Mouse (Mus musculus): ENCODE data around the gene Nav2. TPM values are rescaled to one million over a fixed set of nuclear protein-coding genes. Genes with fewer than 3 reads are reported as not detected.

The Nav2 gene
- polyA plus RNA-seq, 1 experiment, result 21.9 TPM

- H3K79me2 ChIP-seq (ENCODE audit: control insufficient read depth, insufficient read depth), result no peaks in the 10 kb centered on the region
- no peak overlapping the region for H3K4me3 ChIP-seq
- H3ac ChIP-seq (ENCODE audit: control insufficient read depth, insufficient read length), result no peak overlapping the region
- H3K36me3 ChIP-seq (ENCODE audit: control insufficient read depth, insufficient read depth), result no peaks in the 10 kb centered on the region
- H3K4me2 ChIP-seq (ENCODE audit: low read depth), result no peak overlapping the region
- peaks cover 4% of the 10 kb centered on the region for H3K27me3 ChIP-seq (ENCODE audit: control insufficient read depth, insufficient read depth, insufficient read length)
- TF ChIP-seq MAX (IDR thresholded peaks at IDR 0.05; ENCODE audit: low read depth), result no peak
- TF ChIP-seq TCF3 (IDR thresholded peaks at IDR 0.05; ENCODE audit: insufficient read length, low read depth), result no peak
- TF ChIP-seq MYOD1 (IDR thresholded peaks at IDR 0.05; ENCODE audit: control insufficient read depth in 1 of 3, insufficient read length in 2 of 3, low read depth in 2 of 3), result no peak
- no peak for TF ChIP-seq MYOG (IDR thresholded peaks at IDR 0.05; ENCODE audit: control insufficient read depth in 1 of 3, insufficient read depth in 1 of 3, insufficient read length in 2 of 3, low read depth in 2 of 3)
- TF ChIP-seq USF1 (IDR thresholded peaks at IDR 0.05; ENCODE audit: low read depth), result no peak
Observed at GRCm38 (mm10) chr7:48982573-48982972, 74.1 kb downstream of the Nav2 start.

GRCm38 (mm10) chr7:48991911-48992552 lies 83.5 kb downstream of the Nav2 start:
- H3K36me3 ChIP-seq (ENCODE audit: control insufficient read depth, insufficient read depth), result no peaks in the 10 kb centered on the region
- H3K4me3 ChIP-seq, result no peak overlapping the region
- no peak for TF ChIP-seq TCF12 (IDR thresholded peaks at IDR 0.05; ENCODE audit: insufficient read depth, poor library complexity, severe bottlenecking)
- TF ChIP-seq CEBPB (IDR thresholded peaks at IDR 0.05; ENCODE audit: insufficient read depth, poor library complexity, severe bottlenecking), result no peak
- no peak for TF ChIP-seq POLR2AphosphoS2 (IDR thresholded peaks at IDR 0.05; ENCODE audit: insufficient read length, low read depth)
- TF ChIP-seq MAX (IDR thresholded peaks at IDR 0.05; ENCODE audit: low read depth), result no peak
- TF ChIP-seq E2F4 (IDR thresholded peaks at IDR 0.05; ENCODE audit: insufficient read depth), result no peak
- no peak for TF ChIP-seq SRF (IDR thresholded peaks at IDR 0.05; ENCODE audit: control insufficient read depth, insufficient read length, low read depth)
- TF ChIP-seq REST (IDR thresholded peaks at IDR 0.05; ENCODE audit: insufficient read depth, insufficient read length), result no peak
- TF ChIP-seq POLR2A (IDR thresholded peaks at IDR 0.05; ENCODE audit: insufficient read length, low read depth), result no peak
- no peak for TF ChIP-seq TCF3 (IDR thresholded peaks at IDR 0.05; ENCODE audit: insufficient read length, low read depth)
- TF ChIP-seq USF1 (IDR thresholded peaks at IDR 0.05; ENCODE audit: low read depth), result no peak
- no peak for TF ChIP-seq MYOD1 (IDR thresholded peaks at IDR 0.05; ENCODE audit: control insufficient read depth in 1 of 3, insufficient read length in 2 of 3, low read depth in 2 of 3)
- no peak for TF ChIP-seq MYOG (IDR thresholded peaks at IDR 0.05; ENCODE audit: control insufficient read depth in 1 of 3, insufficient read depth in 1 of 3, insufficient read length in 2 of 3, low read depth in 2 of 3)
- H3K4me2 ChIP-seq (ENCODE audit: low read depth), result no peak overlapping the region
- H3K79me2 ChIP-seq (ENCODE audit: control insufficient read depth, insufficient read depth), result no peaks in the 10 kb centered on the region
- no peak overlapping the region for H3ac ChIP-seq (ENCODE audit: control insufficient read depth, insufficient read length)
- H3K27me3 ChIP-seq (ENCODE audit: control insufficient read depth, insufficient read depth, insufficient read length), result peaks cover 36% of the 10 kb centered on the region

- no peak overlapping the region for H3ac ChIP-seq (ENCODE audit: control insufficient read depth, insufficient read length)
- peaks cover 32% of the 10 kb centered on the region for H3K27me3 ChIP-seq (ENCODE audit: control insufficient read depth, insufficient read depth, insufficient read length)
- no peaks in the 10 kb centered on the region for H3K79me2 ChIP-seq (ENCODE audit: control insufficient read depth, insufficient read depth)
- TF ChIP-seq TCF3 (IDR thresholded peaks at IDR 0.05; ENCODE audit: insufficient read length, low read depth) (no peak), REST (IDR thresholded peaks at IDR 0.05; ENCODE audit: insufficient read depth, insufficient read length) (no peak), POLR2A (IDR thresholded peaks at IDR 0.05; ENCODE audit: insufficient read length, low read depth) (no peak), E2F4 (IDR thresholded peaks at IDR 0.05; ENCODE audit: insufficient read depth) (no peak), MAX (IDR thresholded peaks at IDR 0.05; ENCODE audit: low read depth) (no peak), USF1 (IDR thresholded peaks at IDR 0.05; ENCODE audit: low read depth) (no peak), MYOD1 (IDR thresholded peaks at IDR 0.05; ENCODE audit: control insufficient read depth in 1 of 3, insufficient read length in 2 of 3, low read depth in 2 of 3) (no peak), POLR2AphosphoS2 (IDR thresholded peaks at IDR 0.05; ENCODE audit: insufficient read length, low read depth) (no peak), MYOG (IDR thresholded peaks at IDR 0.05; ENCODE audit: control insufficient read depth in 1 of 3, insufficient read depth in 1 of 3, insufficient read length in 2 of 3, low read depth in 2 of 3) (no peak), CEBPB (IDR thresholded peaks at IDR 0.05; ENCODE audit: insufficient read depth, poor library complexity, severe bottlenecking) (no peak), TCF12 (IDR thresholded peaks at IDR 0.05; ENCODE audit: insufficient read depth, poor library complexity, severe bottlenecking) (no peak), SRF (IDR thresholded peaks at IDR 0.05; ENCODE audit: control insufficient read depth, insufficient read length, low read depth) (no peak)
- no peak overlapping the region for H3K4me3 ChIP-seq
- H3K36me3 ChIP-seq (ENCODE audit: control insufficient read depth, insufficient read depth), result no peaks in the 10 kb centered on the region
- H3K4me2 ChIP-seq (ENCODE audit: low read depth), result no peak overlapping the region
Observed at GRCm38 (mm10) chr7:48995171-48995570, 86.7 kb downstream of the Nav2 start.

- H3K79me2 ChIP-seq (ENCODE audit: control insufficient read depth, insufficient read depth), result no peaks in the 10 kb centered on the region
- H3K27me3 ChIP-seq (ENCODE audit: control insufficient read depth, insufficient read depth, insufficient read length), result peaks cover 28% of the 10 kb centered on the region
- TF ChIP-seq MAX (IDR thresholded peaks at IDR 0.05; ENCODE audit: low read depth) (no peak), CEBPB (IDR thresholded peaks at IDR 0.05; ENCODE audit: insufficient read depth, poor library complexity, severe bottlenecking) (no peak), TCF12 (IDR thresholded peaks at IDR 0.05; ENCODE audit: insufficient read depth, poor library complexity, severe bottlenecking) (no peak), POLR2A (IDR thresholded peaks at IDR 0.05; ENCODE audit: insufficient read length, low read depth) (no peak), USF1 (IDR thresholded peaks at IDR 0.05; ENCODE audit: low read depth) (no peak), SRF (IDR thresholded peaks at IDR 0.05; ENCODE audit: control insufficient read depth, insufficient read length, low read depth) (no peak), MYOG (IDR thresholded peaks at IDR 0.05; ENCODE audit: control insufficient read depth in 1 of 3, insufficient read depth in 1 of 3, insufficient read length in 2 of 3, low read depth in 2 of 3) (no peak), REST (IDR thresholded peaks at IDR 0.05; ENCODE audit: insufficient read depth, insufficient read length) (no peak), POLR2AphosphoS2 (IDR thresholded peaks at IDR 0.05; ENCODE audit: insufficient read length, low read depth) (no peak), MYOD1 (IDR thresholded peaks at IDR 0.05; ENCODE audit: control insufficient read depth in 1 of 3, insufficient read length in 2 of 3, low read depth in 2 of 3) (no peak)
- no peak overlapping the region for H3ac ChIP-seq (ENCODE audit: control insufficient read depth, insufficient read length)
- no peaks in the 10 kb centered on the region for H3K36me3 ChIP-seq (ENCODE audit: control insufficient read depth, insufficient read depth)
- no peak overlapping the region for H3K4me2 ChIP-seq (ENCODE audit: low read depth)
- no peak overlapping the region for H3K4me3 ChIP-seq
Observed at GRCm38 (mm10) chr7:48995701-48996100, 87.2 kb downstream of the Nav2 start.
